Mouse (Mus musculus) left cerebral cortex, postnatal 4 days (tissue): ENCODE data around the gene Tead3. TPM values are rescaled to one million over a fixed set of nuclear protein-coding genes. Genes with fewer than 3 reads are reported as not detected.
"Not testable (repeated sequence)": the region's sequence is repeated elsewhere in the genome, so short reads cannot be mapped to it uniquely, and the experiment has no call there.

Source experiments
- DNase-seq: peaks from one replicate; pipeline ENCODE4 v3.0.0-alpha.2; 2022
- intact Hi-C: fragments of 180-260 bp; cut with DNase I; formaldehyde crosslinking; loops from one replicate; pipeline ENCODE4 v1.15.1; 2025
- total RNA-seq, 2 experiments: library from RNA; stranded (reverse); gene quantifications; 2 replicates each; pipeline ENCODE4 v1.2.3; 2021

The Tead3 gene
- total RNA-seq, 2 experiments from 2014 or later, result 5.8 to 6.3 TPM

- no peak for DNase-seq
- intact Hi-C loops, result no loop called here
Measured at GRCm38 (mm10) chr17:28332113-28332914, 18.3 kb downstream of the Tead3 start.

- intact Hi-C loops, result no loop called here
- DNase-seq, result no peak
Measured at GRCm38 (mm10) chr17:28331241-28332112, 19.1 kb downstream of the Tead3 start.

- intact Hi-C loops, result not testable (repeated sequence)
Measured at GRCm38 (mm10) chr17:28330590-28330989, 20.0 kb downstream of the Tead3 start.

GRCm38 (mm10) chr17:28330232-28330546 lies 20.4 kb downstream of the Tead3 start:
- DNase-seq, result no peak
- intact Hi-C loops, result no loop called here

More at GRCm38 (mm10) chr17:28330590-28330989, 20.0 kb downstream of the Tead3 start:
- not testable (repeated sequence) for DNase-seq

- no peak for DNase-seq
- intact Hi-C loops, result no loop called here
Measured at GRCm38 (mm10) chr17:28329503-28330231, 20.9 kb downstream of the Tead3 start.

- DNase-seq, result peak; percentile 27
- intact Hi-C loops, result no loop called here
Measured at GRCm38 (mm10) chr17:28328946-28329345, 21.7 kb downstream of the Tead3 start.

- intact Hi-C loops, result no loop called here
- DNase-seq, result peak; percentile 98
Measured at GRCm38 (mm10) chr17:28328366-28328928, 22.2 kb downstream of the Tead3 start, which contains the start of gene Rpl10a. Gene Rpl10a, plus strand, starts transcription at chr17:28328471.

GRCm38 (mm10) chr17:28327673-28328325 lies 22.8 kb downstream of the Tead3 start:
- DNase-seq, result no peak
- intact Hi-C loops, result no loop called here

GRCm38 (mm10) chr17:28326951-28327350 lies 23.7 kb downstream of the Tead3 start:
- intact Hi-C loops, result no loop called here
- no peak for DNase-seq

- no peak for DNase-seq
- intact Hi-C loops, result no loop called here
Measured at GRCm38 (mm10) chr17:28325751-28326150, 24.9 kb downstream of the Tead3 start.

GRCm38 (mm10) chr17:28324416-28324815 lies 26.2 kb downstream of the Tead3 start:
- intact Hi-C loops, DNase-seq: not testable (repeated sequence)

GRCm38 (mm10) chr17:28323786-28324185 lies 26.8 kb downstream of the Tead3 start:
- intact Hi-C loops, result no loop called here
- DNase-seq, result no peak

GRCm38 (mm10) chr17:28321700-28322099 lies 28.9 kb downstream of the Tead3 start:
- intact Hi-C loops, result no loop called here
- DNase-seq, result no peak

GRCm38 (mm10) chr17:28317725-28318124 lies 32.9 kb downstream of the Tead3 start:
- DNase-seq, result no peak
- intact Hi-C loops, result no loop called here

- DNase-seq, result no peak
- intact Hi-C loops, result no loop called here
Measured at GRCm38 (mm10) chr17:28317091-28317490, 33.5 kb downstream of the Tead3 start.

GRCm38 (mm10) chr17:28316476-28316875 lies 34.1 kb downstream of the Tead3 start:
- intact Hi-C loops, result no loop called here
- DNase-seq, result no peak

- peak; percentile 57 for DNase-seq
- intact Hi-C loops, result no loop called here
Measured at GRCm38 (mm10) chr17:28315611-28316160, 34.9 kb downstream of the Tead3 start.

GRCm38 (mm10) chr17:28313880-28314225 lies 36.8 kb downstream of the Tead3 start:
- intact Hi-C loops, result no loop called here
- peak; percentile 39 for DNase-seq

GRCm38 (mm10) chr17:28313212-28313879 lies 37.3 kb downstream of the Tead3 start, which contains the start of gene Fance:
Gene Fance, plus strand, starts transcription at chr17:28313519.
- intact Hi-C loops, result no loop called here
- DNase-seq, result peak; percentile 98
